In genomic region chr11:119741401-119741800, GRCm38 (mm10) we compare ENCODE assay signal across 30 mouse cellular contexts.
DNase-seq lines count a peak whose midpoint lies in the region; ATAC-seq lines count a peak whose summit lies in the region.
"Had no signal": no experiment of that assay in that cellular context is flagged by ENCODE, and none has a peak within 500 bp of the region (broad histone marks: within the 10 kb centered on the region; RNA-seq: fewer than 3 reads in every experiment).

No protein-coding gene starts in this region.

- no peaks in the 10 kb centered on the region for H3K4me1 ChIP-seq in kidney, embryonic 16.5 days (ENCODE audit: insufficient read depth, low read length)

- peak; percentile 18 for DNase-seq in kidney, adult 18-20 months
- peak; percentile 53 for DNase-seq in kidney, adult 9 months
- no peak for DNase-seq in kidney, postnatal 10 days
- peak; percentile 8 for DNase-seq in kidney, postnatal 14 days
- DNase-seq in kidney, postnatal 36 days, result peak; percentile 51 to 53
- DNase-seq in cerebellum, adult 9-10 months, result no peak
- DNase-seq: adrenal gland, postnatal 10 days; adrenal gland, postnatal 36 days; B cell, adult 2 months; cerebellum, adult 18-20 months; cerebellum, adult 9-11 months; cerebellum, postnatal 36 days; embryo, embryonic 11 days; gastrocnemius, postnatal 10 days; gastrocnemius, postnatal 36 days; heart, adult 2 months; heart, postnatal 14 days; heart, postnatal 4 days had no signal

- no peak for ATAC-seq in kidney, embryonic 16.5 days (ENCODE audit: low FRiP score, low TSS enrichment)
- ATAC-seq: forebrain, embryonic 15.5 days; Patski had no signal

- H3K4me3 ChIP-seq in kidney, embryonic 16.5 days (ENCODE audit: low read length), result no peak overlapping the region
- H3K4me3 ChIP-seq: embryonic facial prominence, embryonic 10.5 days; embryonic facial prominence, embryonic 13.5 days; erythroblast, embryonic 14.5 days; forebrain, embryonic 12.5 days; forebrain, embryonic 15.5 days; heart, adult 2 months; heart, embryonic 10.5 days; heart, embryonic 13.5 days had no signal

- H3K4me2 ChIP-seq in kidney, embryonic 16.5 days (replicated peaks; ENCODE audit: low read depth, low read length), result no peak overlapping the region
- H3K4me2 ChIP-seq: embryonic facial prominence, embryonic 13.5 days; forebrain, embryonic 12.5 days; forebrain, embryonic 15.5 days; heart, embryonic 13.5 days; hindbrain, embryonic 14.5 days had no signal

- no peaks in the 10 kb centered on the region for H3K27me3 ChIP-seq in kidney, embryonic 16.5 days (ENCODE audit: insufficient read depth, low read length)
- H3K27me3 ChIP-seq: CH12.LX; embryonic facial prominence, embryonic 13.5 days; forebrain, embryonic 12.5 days; forebrain, embryonic 15.5 days; heart, embryonic 13.5 days; Patski had no signal

- WGBS in kidney, embryonic 16.5 days, result 77% methylated on average over 1 of the region's 1 CpGs

- no peaks in the 10 kb centered on the region for H3K9me3 ChIP-seq in kidney, embryonic 16.5 days (ENCODE audit: low read length)
- H3K9me3 ChIP-seq: embryonic facial prominence, embryonic 10.5 days; embryonic facial prominence, embryonic 13.5 days; forebrain, embryonic 12.5 days; forebrain, embryonic 15.5 days; G1E; heart, embryonic 10.5 days; heart, embryonic 13.5 days had no signal

- H3K36me3 ChIP-seq in kidney, embryonic 16.5 days (ENCODE audit: insufficient read depth, low read length), result no peaks in the 10 kb centered on the region
- H3K36me3 ChIP-seq: embryonic facial prominence, embryonic 13.5 days; forebrain, embryonic 12.5 days; forebrain, embryonic 15.5 days had no signal

- no peak overlapping the region for H3K27ac ChIP-seq in kidney, embryonic 16.5 days (ENCODE audit: low read length)
- H3K27ac ChIP-seq: embryonic facial prominence, embryonic 10.5 days; embryonic facial prominence, embryonic 13.5 days; forebrain, embryonic 12.5 days; forebrain, embryonic 15.5 days; heart, adult 2 months; heart, embryonic 10.5 days; heart, embryonic 13.5 days had no signal

- H3K9ac ChIP-seq in kidney, embryonic 16.5 days (replicated peaks; ENCODE audit: low read length), result no peak overlapping the region
- H3K9ac ChIP-seq: embryonic facial prominence, embryonic 13.5 days; forebrain, embryonic 12.5 days; forebrain, embryonic 15.5 days; heart, embryonic 13.5 days; hindbrain, embryonic 14.5 days had no signal

Comparison
In these comparisons a context has a peak if more than half of its experiments do, and no peak if none do; other contexts are left out.
1. DNase-seq: peak in kidney, adult 18-20 months (single experiment), kidney, adult 9 months (single experiment), kidney, postnatal 14 days (single experiment) and kidney, postnatal 36 days (2 of 2); none in kidney, postnatal 10 days (single experiment) and cerebellum, adult 9-10 months (single experiment).